Mouse (Mus musculus): ENCODE results near the gene Tnfrsf1b.

DNA sequence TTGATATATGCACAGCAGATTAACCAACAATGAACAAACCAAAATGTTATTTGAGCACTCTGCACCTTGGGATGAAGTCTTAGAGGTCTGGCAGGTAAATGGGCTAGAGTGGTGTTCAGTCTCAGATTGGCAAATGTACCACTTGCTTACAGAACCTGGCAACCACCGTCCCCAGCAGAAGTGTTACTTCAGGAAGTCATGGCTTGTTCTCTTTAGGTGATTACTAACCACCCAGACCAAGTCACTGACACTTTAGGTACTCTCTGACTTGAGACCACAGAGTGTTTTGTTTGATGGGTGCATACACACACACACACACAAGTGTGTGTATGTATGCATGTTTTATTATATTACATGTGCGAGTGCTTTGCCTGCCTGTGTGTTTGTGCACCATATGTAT lies 31.6 kb upstream of the Tnfrsf1b start:
- TF ChIP-seq CTCF (IDR thresholded peaks at IDR 0.05; ENCODE audit: low read depth, low read length) (no peak), POLR2A (IDR thresholded peaks at IDR 0.05; ENCODE audit: borderline replicate concordance, low read depth, low read length) (no peak)

Measured in bone marrow macrophage, adult 2 months (primary cell).